Mouse (Mus musculus) MEL (cell line): Measurements from ENCODE around the gene Dnase1l2.

Experiments used
- E2F4 ChIP-seq: IDR thresholded peaks from 2 replicates; pipeline ENCODE4 v1.6.1; 2011; ENCODE audit warnings: low read depth, low read length, improper control_type of control experiment, borderline replicate concordance
- POLR2A ChIP-seq, 2 experiments: IDR thresholded peaks; 2 replicates each; pipeline ENCODE4 v1.6.1; 2011 to 2012; ENCODE audit warnings: low read length in 2 of 2, mild to moderate bottlenecking in 2 of 2, control low read depth in 1 of 2, improper control_type of control experiment in 1 of 2, low read depth in 1 of 2, moderate library complexity in 1 of 2; ENCODE audit not compliant: control insufficient read depth in 1 of 2, insufficient read depth in 1 of 2, poor library complexity in 1 of 2
- SMC3 ChIP-seq: IDR thresholded peaks from 2 replicates; pipeline ENCODE4 v1.6.1; 2011; ENCODE audit warnings: low read depth, low read length, improper control_type of control experiment
- ZC3H11A ChIP-seq: IDR thresholded peaks from 2 replicates; pipeline ENCODE4 v1.6.1; 2012; ENCODE audit warnings: low read depth, mild to moderate bottlenecking, inconsistent platforms, low read length, improper control_type of control experiment

DNA sequence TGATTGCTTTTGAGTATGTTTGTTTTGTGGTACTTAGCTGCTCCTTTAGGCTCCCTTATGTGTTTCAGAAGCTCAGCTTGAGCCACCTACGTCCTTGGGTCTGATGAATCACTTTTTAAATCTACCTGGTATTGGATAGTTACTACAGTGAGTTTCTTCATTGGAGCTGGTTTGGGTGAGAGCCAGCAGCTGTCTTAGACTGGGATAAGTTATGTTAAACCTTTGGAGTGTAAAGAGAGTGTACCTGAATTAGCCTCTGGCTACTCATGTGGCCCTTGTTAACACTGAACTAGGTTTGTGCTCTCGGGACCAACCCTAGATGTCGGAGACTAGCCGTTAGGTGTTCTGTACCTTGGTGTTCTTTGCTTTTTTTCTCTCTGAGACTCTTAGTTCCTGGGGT is 19.8 kb downstream of the Dnase1l2 start:
- TF ChIP-seq ZC3H11A = no peak
- TF ChIP-seq E2F4 = no peak
- no peak for TF ChIP-seq POLR2A (IDR thresholded peaks at IDR 0.05; ENCODE audit: control insufficient read depth in 1 of 2, insufficient read depth in 1 of 2, low read depth in 1 of 2, low read length in 2 of 2, poor library complexity in 1 of 2)
- no peak for TF ChIP-seq SMC3
